Mouse (Mus musculus) kidney, adult 8-10 months (tissue): Measurements from ENCODE around the gene Olfr548-ps1.

Source experiments
- DNase-seq, 2 experiments: peaks; one replicate each; pipeline ENCODE4 v3.0.0; 2022

Olfr548-ps1 gene

GRCm38 (mm10) chr7:102575998-102576397 is 35.3 kb downstream of the Olfr548-ps1 start:
- no peak for DNase-seq

DNA sequence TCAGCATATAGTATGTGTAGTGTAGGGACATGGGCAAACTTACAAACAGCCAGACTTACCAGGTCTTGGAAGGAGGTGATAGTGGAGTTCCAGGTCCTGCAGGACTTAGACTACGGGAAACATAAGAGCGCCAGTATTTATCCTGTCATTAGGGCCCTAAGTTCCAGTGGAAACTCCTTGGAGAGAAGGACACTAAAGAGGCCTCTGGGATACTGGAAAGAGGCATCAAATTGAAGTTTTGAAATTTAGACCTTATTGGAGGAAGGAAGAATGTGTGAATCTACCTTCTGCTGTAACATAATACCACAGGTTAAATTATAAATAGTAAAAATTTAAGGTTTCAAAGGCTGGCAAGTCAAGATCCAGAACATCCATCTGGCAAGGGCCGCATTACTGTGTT is 51.1 kb downstream of the Olfr548-ps1 start, which contains the start of gene Olfr551:
Gene Olfr551 (minus strand): TSS at position 101 of the 400 bp plus-strand sequence.
- no peak for DNase-seq
